Mouse (Mus musculus): Measurements from ENCODE around the gene Hexim1. TPM values are rescaled to one million over a fixed set of nuclear protein-coding genes. Genes with fewer than 3 reads are reported as not detected.

The Hexim1 gene
- polyA plus RNA-seq, 3 experiments from 2014 or later = 3.0 to 3.7 (median 3.5) TPM

DNA sequence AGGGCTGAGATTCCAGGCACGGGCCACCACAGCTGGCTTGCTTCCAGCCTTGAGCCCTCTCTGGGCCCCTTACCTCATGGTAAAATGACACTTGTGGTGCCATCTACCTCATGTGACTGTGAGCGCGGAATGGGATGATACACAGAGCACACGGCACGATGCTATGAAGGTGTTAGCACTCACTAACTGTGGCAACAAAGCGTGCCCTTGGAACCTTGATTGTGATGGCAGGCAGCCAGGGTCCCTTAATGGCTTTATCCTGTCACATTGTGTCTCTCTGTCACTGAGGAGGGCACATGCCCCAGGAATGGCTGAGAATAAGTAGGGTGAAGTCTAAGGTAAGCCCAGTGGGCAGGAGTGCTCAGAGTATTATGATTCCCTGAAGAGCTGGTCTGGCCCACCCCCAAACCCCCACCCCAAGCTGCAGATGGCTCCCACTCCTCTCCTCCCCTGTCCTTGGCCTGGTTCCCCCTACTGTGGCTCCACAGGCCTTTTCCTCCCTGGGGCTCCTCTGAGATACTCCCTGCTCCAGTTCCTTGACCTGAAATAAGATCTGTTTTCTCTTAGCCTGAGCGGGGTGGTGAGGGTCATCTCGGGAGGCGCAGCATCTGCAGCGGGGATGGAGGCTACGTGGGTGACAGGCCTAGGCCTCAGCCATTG, 17.4 kb upstream of the Hexim1 start:
- ATAC-seq = no peak

DNA sequence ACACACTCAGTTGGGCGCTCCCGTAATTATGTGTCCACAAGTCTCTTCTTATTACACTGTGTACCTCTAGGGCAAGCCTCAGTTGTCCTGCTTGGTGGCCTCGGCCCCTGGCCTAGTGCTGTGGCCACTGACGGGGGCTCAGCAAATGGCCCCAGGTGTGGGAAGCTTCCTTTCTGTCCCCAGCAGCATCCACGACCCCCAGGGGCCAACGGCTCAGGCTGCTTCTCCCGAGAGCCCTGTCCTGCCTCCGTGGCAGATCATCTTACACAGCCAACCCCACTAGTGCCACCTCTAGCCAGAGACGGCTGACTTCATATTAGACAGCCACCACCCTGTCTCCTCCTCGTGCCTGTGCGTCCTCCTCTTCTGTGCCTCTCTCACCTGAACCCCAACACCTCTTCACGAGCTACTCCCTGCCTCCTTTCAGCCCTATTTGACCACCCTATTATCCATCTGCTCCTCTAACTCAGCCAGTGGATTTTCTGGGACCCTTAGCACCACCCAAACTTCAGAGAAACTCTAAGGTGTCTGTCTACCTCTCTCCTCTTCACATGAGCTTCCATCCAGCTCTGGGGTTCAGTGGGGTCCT, 16.6 kb upstream of the Hexim1 start:
- ATAC-seq = no peak

DNA sequence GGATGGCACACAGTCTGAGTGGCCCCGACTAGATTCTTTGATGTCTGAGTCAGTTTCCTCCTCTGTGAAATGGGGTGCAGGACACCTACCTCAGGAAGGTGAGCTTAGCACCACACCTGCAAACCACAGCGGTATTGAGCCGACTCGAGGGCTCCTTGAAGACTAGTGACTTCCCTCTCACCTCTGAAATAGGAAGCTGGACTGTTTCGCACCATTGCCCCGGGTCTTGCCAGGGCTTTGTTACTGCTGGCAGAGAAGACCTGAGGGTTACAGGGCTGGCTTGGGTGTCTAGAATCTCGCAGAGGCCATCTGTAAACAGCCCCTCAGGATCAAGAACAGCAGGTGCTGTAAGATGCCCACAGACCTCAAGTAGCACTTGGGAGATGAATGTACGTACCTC, 15.7 kb upstream of the Hexim1 start:
- ATAC-seq = no peak

DNA sequence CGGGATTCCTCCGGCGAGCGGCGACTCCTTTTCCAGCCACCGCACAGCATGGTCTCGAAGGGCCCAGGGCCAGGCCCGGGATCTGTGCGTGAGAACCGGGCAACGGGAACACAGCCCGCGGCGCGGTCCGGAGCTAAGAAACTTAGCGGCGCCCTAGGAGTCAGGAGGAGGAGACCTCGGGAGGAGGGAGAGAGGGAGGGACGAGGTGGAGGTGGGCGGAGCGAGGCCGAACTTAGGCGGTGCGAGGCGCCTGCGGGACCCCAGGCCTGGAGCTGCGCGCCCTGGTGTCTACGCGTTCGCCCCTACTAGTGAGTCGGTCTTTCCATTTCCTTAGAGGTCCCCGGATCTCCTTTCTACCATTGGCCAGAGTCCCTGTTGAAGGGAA, 14.6 kb upstream of the Hexim1 start, which contains the start of the genes Plcd3 and Acbd4:
Gene Plcd3 (minus strand): TSS at position 178 of the 385 bp plus-strand sequence.
Gene Acbd4 (plus strand): TSS at position 202 of the 385 bp plus-strand sequence.
- no peak for ATAC-seq

DNA sequence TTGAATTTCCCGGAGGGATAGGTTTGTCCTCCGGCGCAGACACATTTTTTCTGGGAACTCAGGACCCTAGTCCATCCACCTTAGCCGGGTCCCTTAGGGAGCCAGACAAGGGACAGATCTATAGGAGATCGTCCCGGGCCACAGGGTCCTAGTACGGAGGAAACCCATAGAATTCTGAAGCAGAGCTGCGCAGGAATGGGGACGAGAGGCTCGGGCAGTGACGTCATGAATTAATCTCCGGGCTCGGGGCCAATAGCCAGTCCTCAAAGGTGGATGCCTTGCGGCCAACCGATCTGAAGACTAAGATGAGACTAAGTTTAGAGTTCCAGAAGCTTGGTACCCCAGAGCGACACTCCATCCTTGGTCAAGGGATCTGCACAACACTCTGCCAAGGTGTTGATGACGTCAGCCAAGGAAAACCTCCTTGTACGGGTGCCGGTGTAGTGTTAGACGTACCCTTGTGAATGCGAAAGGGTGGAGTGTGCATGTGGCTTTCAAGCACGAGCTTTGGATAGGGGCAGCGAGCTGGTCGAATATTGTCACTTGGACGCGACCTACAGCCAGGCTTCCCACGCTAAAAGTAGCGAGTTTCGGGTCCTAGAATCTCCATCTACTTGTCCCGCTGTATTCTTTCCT, 14.0 kb upstream of the Hexim1 start:
- no peak for ATAC-seq

DNA sequence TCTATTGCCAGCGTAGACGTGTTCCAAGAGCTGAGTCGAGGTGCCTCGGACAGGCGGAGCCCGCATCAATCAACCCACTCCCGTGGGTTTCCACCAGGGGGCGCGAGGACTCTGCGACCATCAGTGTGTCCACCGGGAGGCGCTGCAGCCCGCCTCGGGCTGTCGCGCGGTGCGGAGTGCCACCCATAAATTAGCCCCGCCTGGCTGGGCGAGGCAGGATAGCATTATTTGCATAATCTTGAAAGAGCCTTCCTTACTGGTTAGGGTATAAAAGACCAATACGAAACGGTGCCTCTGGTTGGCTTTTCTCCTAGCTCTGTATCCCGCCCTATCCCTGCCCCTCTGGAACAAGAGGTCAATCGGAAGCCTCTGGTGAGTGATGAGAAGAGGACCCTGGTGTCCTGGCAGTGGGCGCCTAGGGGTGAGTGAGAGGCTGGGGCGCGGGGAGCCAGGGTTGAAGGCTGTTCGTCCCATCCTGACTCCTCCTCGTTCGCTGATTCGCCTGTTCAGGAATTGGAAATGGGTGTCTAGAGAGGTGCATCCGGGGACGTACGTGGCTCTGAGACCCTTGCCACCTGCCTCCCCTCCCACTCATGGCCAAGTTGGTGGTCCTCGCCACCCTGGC, 13.2 kb upstream of the Hexim1 start:
- ATAC-seq = peak; percentile 94

DNA sequence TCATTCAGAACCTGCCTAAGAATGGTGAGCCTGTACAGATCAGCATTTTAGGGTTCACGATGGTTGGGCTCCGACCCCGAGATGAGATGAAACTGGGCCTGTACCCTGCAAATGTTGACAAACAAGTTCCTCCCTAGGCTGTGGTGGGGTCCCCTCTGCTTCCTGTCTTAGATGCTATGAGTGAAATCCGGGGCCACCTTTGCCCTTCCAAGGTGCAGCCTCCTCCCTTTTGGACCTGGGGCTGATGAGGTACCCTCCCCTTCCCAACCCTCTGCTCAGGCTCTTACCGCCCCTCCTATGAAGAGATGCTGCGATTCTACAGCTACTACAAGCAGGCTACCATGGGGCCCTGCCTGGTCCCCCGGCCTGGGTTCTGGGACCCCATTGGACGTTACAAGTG, 12.4 kb upstream of the Hexim1 start:
- no peak for ATAC-seq

DNA sequence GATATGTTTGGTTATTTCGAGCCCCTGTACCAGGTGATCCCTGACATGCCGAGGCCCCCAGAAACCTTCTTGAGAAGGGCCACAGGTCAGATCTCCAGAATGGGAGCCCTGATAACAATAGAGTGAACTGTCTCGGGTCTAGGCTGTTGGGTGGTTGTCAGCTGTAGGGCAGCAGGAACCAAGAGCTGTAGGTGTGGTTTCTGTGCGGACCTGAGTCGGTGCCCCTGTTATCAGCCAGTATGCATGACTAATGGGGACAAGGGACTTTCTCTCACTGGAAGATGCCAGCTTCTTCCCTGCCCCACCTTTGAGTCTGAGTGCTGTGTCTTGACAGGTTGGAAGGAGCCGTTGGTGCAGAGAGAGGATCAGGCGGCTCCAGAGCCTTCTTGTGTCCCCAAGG, 11.6 kb upstream of the Hexim1 start:
- no peak for ATAC-seq

DNA sequence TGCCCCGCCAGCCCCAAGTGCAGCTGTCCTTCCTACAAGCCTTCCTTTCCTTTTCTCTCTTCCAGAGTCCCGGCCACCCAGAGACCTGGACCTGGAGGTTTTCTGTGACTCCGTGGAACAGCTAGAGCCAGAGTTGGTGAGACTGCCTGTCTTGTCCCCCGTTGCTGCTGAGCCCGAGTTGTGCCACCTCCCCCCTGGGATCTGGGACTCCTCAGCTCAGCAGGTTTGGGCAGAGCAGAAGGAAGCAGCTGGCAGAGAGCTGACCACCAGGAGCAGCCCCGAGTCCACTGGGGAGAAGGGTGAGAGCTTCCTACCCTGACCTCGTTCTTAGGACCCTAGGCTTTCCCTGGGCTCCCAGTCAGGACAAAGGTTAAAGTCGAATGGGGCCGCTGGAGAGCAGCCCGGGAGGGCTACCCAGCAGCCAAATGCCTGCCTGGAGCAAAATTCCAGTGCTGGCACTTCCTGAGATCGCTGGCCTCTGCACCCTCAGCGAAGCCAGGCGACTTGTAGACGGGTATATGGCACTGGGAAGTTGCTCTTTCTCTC, 10.8 kb upstream of the Hexim1 start:
- no peak for ATAC-seq

DNA sequence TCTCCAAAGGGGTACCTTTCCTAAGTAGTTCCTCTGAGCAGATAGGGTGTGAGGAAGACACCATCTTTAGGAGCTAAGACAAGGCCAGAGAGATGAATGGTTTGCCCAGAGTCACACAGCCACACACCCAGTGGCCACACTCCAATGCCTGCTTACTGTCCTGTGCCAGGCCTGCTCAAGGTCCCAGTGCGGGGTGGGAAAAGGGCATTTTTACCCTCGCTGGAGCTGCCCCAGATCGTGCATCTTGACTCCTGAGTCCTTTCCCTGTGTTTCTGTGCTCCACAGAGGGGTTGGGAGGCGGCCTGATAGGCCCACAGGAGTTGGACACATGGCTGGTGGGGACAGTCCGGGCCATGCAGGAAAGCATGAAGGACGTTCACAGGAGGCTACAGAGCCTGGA, 10.2 kb upstream of the Hexim1 start:
- no peak for ATAC-seq

DNA sequence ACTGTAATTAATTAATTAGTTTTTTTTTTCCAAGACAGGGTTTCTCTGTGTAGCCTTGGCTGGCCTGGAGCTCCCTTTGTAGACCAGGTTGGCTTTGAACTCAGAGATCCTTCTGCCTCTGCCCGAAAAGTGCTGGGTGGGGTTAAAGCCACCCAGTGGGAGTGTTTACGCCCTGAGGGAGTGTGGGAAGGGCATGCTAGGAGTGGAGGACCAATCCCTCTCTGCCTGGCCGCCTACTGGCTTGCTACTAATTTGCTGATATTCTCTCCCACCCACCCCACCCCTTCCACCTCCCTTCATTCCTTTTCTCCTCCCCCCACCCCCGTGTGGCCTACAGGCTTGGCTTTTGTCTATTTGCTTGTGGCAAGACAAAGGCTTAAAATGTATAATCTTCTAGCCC, 9.6 kb upstream of the Hexim1 start:
- no peak for ATAC-seq

DNA sequence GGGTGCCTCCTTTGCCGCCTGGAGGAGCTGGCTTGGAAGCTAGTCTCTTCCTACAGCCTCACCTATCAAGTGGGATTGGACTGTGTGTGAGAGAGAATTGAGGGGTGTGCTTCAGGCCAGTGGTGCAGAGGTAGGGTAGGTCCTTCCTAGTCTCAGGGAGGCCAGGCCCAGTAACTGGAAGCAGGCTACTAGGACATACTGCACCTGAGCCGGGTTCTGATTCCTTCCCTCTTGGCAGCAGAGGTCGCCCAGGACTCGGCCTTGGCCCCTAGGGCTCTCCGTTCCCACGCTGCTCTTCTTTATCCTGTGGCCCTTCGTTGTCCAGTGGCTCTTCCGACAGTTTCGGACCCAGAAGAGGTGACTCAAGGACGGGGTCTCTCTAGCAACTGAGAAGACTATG, 4.7 kb upstream of the Hexim1 start:
- no peak for ATAC-seq

DNA sequence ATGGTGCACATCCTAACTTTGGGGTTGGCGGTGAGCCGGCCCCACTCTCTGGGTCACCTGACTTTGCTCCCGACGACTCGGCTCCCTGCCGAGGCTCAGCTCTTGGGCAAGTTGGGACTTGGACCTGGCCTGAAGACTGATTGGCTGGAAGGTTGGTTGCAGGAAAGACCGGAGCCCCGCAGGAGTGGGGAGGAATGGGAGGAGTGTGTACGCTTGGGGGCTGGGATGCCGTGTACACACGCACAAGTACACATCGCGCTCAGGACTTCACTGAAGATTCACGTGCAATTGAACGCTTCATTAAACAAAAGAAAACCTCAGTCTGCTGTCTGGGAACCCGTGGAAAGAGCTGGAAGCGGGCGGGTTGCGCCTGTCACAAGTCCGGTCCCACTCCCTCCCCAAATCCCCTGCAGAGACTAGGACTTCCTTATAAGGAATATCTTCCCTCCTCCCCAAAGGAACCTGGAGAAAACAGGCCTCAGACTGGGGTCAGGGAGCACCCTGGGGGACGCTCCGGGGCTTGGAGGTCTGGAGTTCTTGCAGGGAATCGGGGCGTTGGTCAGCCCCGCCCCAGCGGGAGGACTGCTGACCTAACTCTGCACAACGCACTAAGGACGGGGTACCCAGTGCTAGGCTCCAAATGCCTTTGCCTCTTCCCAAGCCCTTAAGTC, 4.0 kb upstream of the Hexim1 start:
- ATAC-seq = no peak

DNA sequence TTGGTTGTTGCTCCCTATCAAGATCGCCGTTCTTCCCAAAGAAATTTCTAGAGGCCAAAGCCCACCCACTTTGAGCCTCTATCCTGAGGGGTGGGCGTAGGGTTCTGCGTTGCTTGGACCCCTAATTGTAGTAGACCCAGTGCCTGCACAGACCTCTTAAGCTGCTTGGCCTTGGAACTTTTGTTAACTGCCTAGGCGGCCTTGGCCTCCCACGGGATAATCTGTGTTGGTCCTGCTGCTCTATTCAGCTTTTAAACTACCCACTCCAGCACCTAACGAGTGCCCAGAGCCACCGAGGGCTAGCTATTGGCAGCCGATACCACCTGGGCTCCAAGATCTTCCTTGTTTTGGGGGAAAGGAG, 3.5 kb upstream of the Hexim1 start:
- ATAC-seq = no peak

DNA sequence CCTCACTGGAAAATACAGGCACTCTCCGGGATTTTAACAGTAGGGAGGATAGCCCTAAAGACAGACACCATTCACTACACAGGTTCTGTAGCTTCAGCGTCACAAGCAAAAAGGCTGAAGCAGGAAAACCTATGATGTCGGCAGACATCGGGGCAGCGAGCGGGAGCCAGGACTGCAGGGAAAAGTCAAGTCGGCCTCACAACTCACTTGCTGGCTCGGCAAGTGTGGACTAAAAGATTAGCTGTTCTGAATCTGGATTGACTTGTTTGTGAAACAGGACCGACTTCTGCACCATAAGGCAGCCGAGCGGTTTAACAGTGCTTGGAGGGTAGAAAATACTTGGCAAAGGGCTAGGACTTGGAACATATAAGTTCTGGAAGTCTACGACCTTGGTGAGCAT, 3.0 kb upstream of the Hexim1 start:
- no peak for ATAC-seq

DNA sequence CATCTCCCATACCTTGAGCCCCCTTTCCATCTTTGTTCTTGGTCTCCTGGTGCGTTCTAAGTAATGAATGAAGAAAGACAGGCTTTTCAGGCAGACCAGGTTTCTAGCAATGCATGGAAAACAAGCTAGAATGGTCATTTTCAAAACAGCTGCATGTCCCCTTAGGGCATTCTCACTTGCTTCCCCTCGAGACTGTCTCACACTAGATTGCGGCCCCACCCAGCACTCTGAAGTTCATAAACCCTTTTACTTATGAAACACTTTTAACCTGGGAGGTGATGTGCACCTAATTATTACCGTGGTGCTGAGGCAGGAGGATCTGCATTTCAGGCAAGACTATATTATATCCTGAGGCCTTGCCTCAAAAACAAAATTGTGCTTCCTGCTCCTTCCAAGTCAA, 2.3 kb upstream of the Hexim1 start:
- ATAC-seq = no peak

DNA sequence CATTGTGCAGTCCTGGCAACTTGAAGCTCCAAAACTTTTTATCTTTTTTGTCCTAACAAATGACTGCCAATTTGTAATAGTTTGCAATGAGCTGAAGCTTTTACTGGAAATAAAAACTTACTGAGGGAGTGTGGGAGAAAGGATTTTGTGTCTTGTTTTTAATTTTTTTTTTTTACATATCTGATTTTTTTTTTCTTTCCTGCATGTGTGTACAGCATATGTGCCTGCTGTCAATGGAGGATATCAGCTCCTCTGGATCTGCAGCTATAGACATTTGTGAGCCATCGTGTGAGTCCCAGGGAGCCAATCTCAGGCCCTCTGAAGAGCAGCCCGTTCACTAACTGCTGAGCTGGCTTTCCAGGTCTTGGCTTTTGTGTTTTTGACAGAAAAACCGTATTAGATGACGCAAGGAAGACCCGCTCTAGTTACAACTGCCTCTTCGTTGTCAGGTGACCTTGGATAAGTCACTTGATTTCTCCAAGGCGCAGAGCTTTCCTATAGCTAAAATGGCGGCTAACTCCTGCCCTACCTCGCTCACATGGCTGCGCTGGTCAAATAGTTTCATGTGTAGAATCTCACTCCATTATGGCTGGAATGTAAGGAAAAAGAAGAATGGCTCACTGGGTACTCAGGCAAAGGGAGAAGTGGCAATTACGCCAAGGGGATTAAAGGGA, 1.6 kb upstream of the Hexim1 start:
- ATAC-seq = no peak

DNA sequence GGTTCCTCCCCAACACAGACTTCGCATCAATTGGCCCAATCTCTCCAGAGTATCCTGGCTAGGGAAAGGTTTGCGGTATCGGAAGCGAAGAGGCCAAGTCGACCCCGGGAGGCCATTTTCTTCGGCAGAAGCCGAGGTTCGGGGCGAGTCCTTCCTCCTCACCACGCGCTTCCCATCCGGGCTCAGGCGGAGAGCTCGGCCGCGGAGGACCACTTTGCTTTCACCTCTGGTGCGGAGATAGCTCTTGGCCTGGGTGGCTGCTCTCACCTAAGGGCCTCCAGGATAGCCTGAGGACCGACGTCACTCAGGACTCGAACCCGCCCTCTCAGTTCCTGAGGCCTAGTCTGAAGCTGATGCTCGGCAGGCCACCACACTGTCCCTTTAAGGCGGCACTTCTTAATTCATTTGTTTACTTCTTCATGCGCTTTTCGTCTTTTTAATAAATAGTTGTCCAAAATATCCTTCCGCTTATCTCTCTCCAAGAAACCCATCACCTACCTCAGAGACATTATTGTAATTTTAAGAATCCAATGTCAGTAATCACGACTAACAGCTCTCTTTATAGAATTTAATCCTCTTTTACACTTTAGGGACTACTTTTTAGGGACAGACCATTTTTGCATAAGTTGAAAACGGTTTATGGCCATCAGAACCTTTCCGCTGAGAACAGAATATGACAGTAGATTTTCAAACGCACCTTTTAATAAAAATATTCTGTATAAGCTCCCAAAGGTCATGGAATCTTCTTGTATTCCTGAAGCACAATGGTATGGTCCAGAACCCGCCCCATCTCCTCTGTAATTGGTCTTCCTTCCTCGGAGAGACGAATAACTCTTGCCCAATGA, 646 bp upstream of the Hexim1 start:
- ATAC-seq = peak; percentile 47

DNA sequence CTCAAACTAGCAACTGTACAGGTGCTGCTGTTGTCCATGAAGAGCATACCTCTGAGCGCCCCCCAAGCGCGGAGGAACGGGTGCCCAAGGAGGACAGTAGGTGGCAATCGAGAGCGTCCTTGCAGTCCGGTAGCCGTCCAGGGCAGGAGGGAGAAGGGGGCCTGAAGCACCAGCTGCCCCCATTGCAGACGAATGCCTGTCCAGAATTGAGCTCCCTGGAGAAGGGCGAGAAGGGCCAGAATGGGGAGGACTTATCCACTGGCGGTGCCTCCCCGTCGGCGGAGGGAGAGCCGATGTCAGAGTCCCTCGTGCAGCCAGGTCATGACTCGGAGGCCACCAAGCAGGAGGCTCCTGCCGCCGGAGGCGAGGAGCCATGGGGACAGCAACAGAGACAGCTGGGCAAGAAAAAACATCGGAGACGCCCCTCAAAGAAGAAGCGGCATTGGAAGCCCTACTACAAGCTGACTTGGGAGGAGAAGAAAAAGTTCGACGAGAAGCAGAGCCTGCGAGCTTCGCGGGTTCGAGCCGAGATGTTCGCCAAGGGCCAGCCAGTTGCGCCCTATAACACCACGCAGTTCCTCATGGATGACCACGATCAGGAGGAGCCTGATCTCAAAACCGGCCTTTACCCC, 1.0 kb downstream of the Hexim1 start:
- ATAC-seq = no peak

DNA sequence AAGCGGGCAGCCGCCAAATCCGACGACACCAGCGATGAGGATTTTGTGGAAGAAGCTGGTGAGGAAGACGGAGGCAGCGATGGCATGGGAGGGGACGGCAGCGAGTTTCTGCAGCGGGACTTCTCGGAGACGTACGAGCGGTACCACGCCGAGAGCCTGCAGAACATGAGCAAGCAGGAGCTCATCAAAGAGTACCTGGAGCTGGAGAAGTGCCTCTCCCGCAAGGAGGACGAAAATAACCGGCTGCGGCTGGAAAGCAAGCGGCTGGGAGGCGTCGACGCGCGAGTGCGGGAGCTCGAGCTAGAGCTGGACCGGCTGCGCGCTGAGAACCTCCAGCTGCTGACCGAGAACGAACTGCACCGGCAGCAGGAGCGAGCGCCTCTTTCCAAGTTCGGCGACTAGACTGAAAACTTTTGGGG, 1.6 kb downstream of the Hexim1 start:
- ATAC-seq = no peak

DNA sequence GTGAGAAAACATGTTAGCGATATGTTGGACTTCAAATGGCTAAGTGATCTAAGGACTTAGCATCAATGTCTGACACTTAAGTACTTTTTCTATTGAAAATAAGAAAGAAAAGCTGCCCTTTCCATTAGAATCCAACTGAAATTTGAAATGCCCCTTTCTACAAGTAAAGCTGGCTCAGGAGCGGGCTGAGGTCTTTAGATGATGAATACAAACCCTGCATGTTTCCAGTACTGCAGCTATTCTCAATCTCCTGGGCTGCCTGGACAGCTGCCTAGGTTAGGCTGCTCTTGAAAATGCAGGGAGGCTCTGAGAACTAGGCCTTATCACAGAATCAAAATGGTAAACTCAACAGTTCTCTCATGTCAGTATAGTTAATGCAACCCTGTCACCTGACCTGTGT, 2.8 kb downstream of the Hexim1 start:
- no peak for ATAC-seq
